Mouse (Mus musculus) G1E (cell line): ENCODE results near the gene Olfr870.

ENCODE experiments used
- CTCF ChIP-seq: IDR thresholded peaks from 2 replicates; pipeline ENCODE4 v1.5.1; 2012; ENCODE audit warnings: low read depth, low read length, inconsistent platforms, mixed read lengths
- GATA1 ChIP-seq: IDR thresholded peaks from 2 replicates; pipeline ENCODE4 v1.6.1; 2012; ENCODE audit warnings: borderline replicate concordance, low read length, inconsistent platforms, mixed read lengths
- TAL1 ChIP-seq: conservative IDR thresholded peaks from 2 replicates; pipeline ENCODE4 v1.6.1; 2012; ENCODE audit warnings: low read depth, low read length, inconsistent platforms, mixed read lengths

- TF ChIP-seq CTCF (no peak), TAL1 (no peak), GATA1 (no peak)
Measured at GRCm38 (mm10) chr9:20149706-20150105, 24.2 kb downstream of the Olfr870 start.
